Mouse (Mus musculus): ENCODE results near the gene Cyb5b. TPM values are rescaled to one million over a fixed set of nuclear protein-coding genes. Genes with fewer than 3 reads are reported as not detected.

The Cyb5b gene
- total and polyA plus RNA-seq, 3 experiments = 33.2 to 41.1 (median 38.8) TPM

- DNase-seq = peak in 1 of 2 experiments; percentile 32
- intact Hi-C loops (cut with DNase I) = no loop called here
- WGBS = 46% methylated on average over 6 of the region's 6 CpGs
- Histone ChIP-seq H3K36me3 (ENCODE audit: control insufficient read depth, insufficient read depth, low read length) (peaks cover 5% of the 10 kb centered on the region), H3K79me2 (replicated peaks; ENCODE audit: control insufficient read depth, insufficient read depth, low read length) (no peaks in the 10 kb centered on the region), H3K27me3 (ENCODE audit: control insufficient read depth, insufficient read depth, low read length) (no peaks in the 10 kb centered on the region), H3K9ac (ENCODE audit: low read depth, low read length) (no peak overlapping the region), H3K4me3 (no peak overlapping the region), H3K27ac (peak overlapping the region; percentile 8; the same call in 1 of the 2 replicates), H3K4me1 (ENCODE audit: control insufficient read depth, insufficient read depth, low read length) (peaks cover 9% of the 10 kb centered on the region)
- no peak for TF ChIP-seq EP300 (IDR thresholded peaks at IDR 0.05; ENCODE audit: insufficient read depth, low read depth, low read length)
- TF ChIP-seq POLR2A (IDR thresholded peaks at IDR 0.05; ENCODE audit: insufficient read depth, low read depth, low read length) = no peak
- no peak for TF ChIP-seq CTCF (IDR thresholded peaks at IDR 0.05)
These were observed 16.6 kb upstream of the Cyb5b start for GRCm38 (mm10) chr8:107133881-107134280.

- no peaks in the 10 kb centered on the region for H3K79me2 ChIP-seq (replicated peaks; ENCODE audit: control insufficient read depth, insufficient read depth, low read length)
- DNase-seq = no peak
- peak overlapping the region; percentile 13 for H3K27ac ChIP-seq
- 42% methylated on average over 8 of the region's 8 CpGs for WGBS
- H3K36me3 ChIP-seq (ENCODE audit: control insufficient read depth, insufficient read depth, low read length) = peaks cover 2% of the 10 kb centered on the region; the same call in 1 of the 2 replicates
- H3K9ac ChIP-seq (ENCODE audit: low read depth, low read length) = no peak overlapping the region
- no peaks in the 10 kb centered on the region for H3K27me3 ChIP-seq (ENCODE audit: control insufficient read depth, insufficient read depth, low read length)
- peaks cover 12% of the 10 kb centered on the region for H3K4me1 ChIP-seq (ENCODE audit: control insufficient read depth, insufficient read depth, low read length)
- intact Hi-C loops (cut with DNase I) = loop anchor here (5.0 kb wide), 1 partner anchor 71 kb away; no protein-coding TSS in a partner anchor
- no peak overlapping the region for H3K4me3 ChIP-seq
- TF ChIP-seq POLR2A (IDR thresholded peaks at IDR 0.05; ENCODE audit: insufficient read depth, low read depth, low read length) (no peak), CTCF (IDR thresholded peaks at IDR 0.05) (no peak), EP300 (IDR thresholded peaks at IDR 0.05; ENCODE audit: insufficient read depth, low read depth, low read length) (no peak)
These were observed 14.3 kb upstream of the Cyb5b start for GRCm38 (mm10) chr8:107136003-107136612.

- intact Hi-C loops (cut with DNase I) = loop anchor here (5.0 kb wide), 1 partner anchor 70 kb away; no protein-coding TSS in a partner anchor
- 85% methylated on average over 6 of the region's 6 CpGs for WGBS
- Histone ChIP-seq H3K27ac (peak overlapping the region; percentile 68), H3K36me3 (ENCODE audit: control insufficient read depth, insufficient read depth, low read length) (peaks cover 2% of the 10 kb centered on the region; the same call in 1 of the 2 replicates), H3K4me3 (no peak overlapping the region), H3K4me1 (ENCODE audit: control insufficient read depth, insufficient read depth, low read length) (peaks cover 12% of the 10 kb centered on the region), H3K27me3 (ENCODE audit: control insufficient read depth, insufficient read depth, low read length) (no peaks in the 10 kb centered on the region), H3K79me2 (replicated peaks; ENCODE audit: control insufficient read depth, insufficient read depth, low read length) (no peaks in the 10 kb centered on the region), H3K9ac (ENCODE audit: low read depth, low read length) (no peak overlapping the region)
- DNase-seq = no peak
- TF ChIP-seq POLR2A (IDR thresholded peaks at IDR 0.05; ENCODE audit: insufficient read depth, low read depth, low read length) = no peak
- TF ChIP-seq CTCF (IDR thresholded peaks at IDR 0.05) = no peak
- no peak for TF ChIP-seq EP300 (IDR thresholded peaks at IDR 0.05; ENCODE audit: insufficient read depth, low read depth, low read length)
These were observed 12.8 kb upstream of the Cyb5b start for GRCm38 (mm10) chr8:107137591-107137990.

- Histone ChIP-seq H3K4me3 (no peak overlapping the region), H3K9ac (ENCODE audit: low read depth, low read length) (no peak overlapping the region), H3K27me3 (ENCODE audit: control insufficient read depth, insufficient read depth, low read length) (no peaks in the 10 kb centered on the region), H3K79me2 (replicated peaks; ENCODE audit: control insufficient read depth, insufficient read depth, low read length) (no peaks in the 10 kb centered on the region), H3K27ac (peak overlapping the region; percentile 68), H3K4me1 (ENCODE audit: control insufficient read depth, insufficient read depth, low read length) (peaks cover 12% of the 10 kb centered on the region), H3K36me3 (ENCODE audit: control insufficient read depth, insufficient read depth, low read length) (peaks cover 2% of the 10 kb centered on the region; the same call in 1 of the 2 replicates)
- no peak for DNase-seq
- no peak for TF ChIP-seq EP300 (IDR thresholded peaks at IDR 0.05; ENCODE audit: insufficient read depth, low read depth, low read length)
- no peak for TF ChIP-seq POLR2A (IDR thresholded peaks at IDR 0.05; ENCODE audit: insufficient read depth, low read depth, low read length)
- TF ChIP-seq CTCF (IDR thresholded peaks at IDR 0.05) = no peak
- WGBS = 91% methylated on average over 5 of the region's 5 CpGs
- intact Hi-C loops (cut with DNase I) = loop anchor here (5.0 kb wide), 1 partner anchor 69 kb away; no protein-coding TSS in a partner anchor
These were observed 12.1 kb upstream of the Cyb5b start for GRCm38 (mm10) chr8:107138338-107138737.

GRCm38 (mm10) chr8:107139704-107140470, 10.6 kb upstream of the Cyb5b start:
- peaks cover 10% of the 10 kb centered on the region for H3K4me1 ChIP-seq (ENCODE audit: control insufficient read depth, insufficient read depth, low read length)
- WGBS = 46% methylated on average over 13 of the region's 13 CpGs
- H3K4me3 ChIP-seq = no peak overlapping the region
- no peak for TF ChIP-seq CTCF (IDR thresholded peaks at IDR 0.05)
- no peak for TF ChIP-seq EP300 (IDR thresholded peaks at IDR 0.05; ENCODE audit: insufficient read depth, low read depth, low read length)
- peak; percentile 67 for TF ChIP-seq POLR2A (IDR thresholded peaks at IDR 0.05; ENCODE audit: insufficient read depth, low read depth, low read length)
- no peak overlapping the region for H3K9ac ChIP-seq (ENCODE audit: low read depth, low read length)
- no peaks in the 10 kb centered on the region for H3K79me2 ChIP-seq (replicated peaks; ENCODE audit: control insufficient read depth, insufficient read depth, low read length)
- peak in 1 of 2 experiments; percentile 72 for DNase-seq
- no peaks in the 10 kb centered on the region for H3K27me3 ChIP-seq (ENCODE audit: control insufficient read depth, insufficient read depth, low read length)
- H3K27ac ChIP-seq = peak overlapping the region; percentile 87
- H3K36me3 ChIP-seq (ENCODE audit: control insufficient read depth, insufficient read depth, low read length) = peaks cover 2% of the 10 kb centered on the region; the same call in 1 of the 2 replicates
- intact Hi-C loops (cut with DNase I) = loop anchor here (1.0 to 5.0 kb wide), 2 partner anchors 21 to 67 kb away; no protein-coding TSS in a partner anchor

All from heart, adult 2 months (tissue).